Mouse (Mus musculus): Measurements from ENCODE around the gene Resf1. TPM values are rescaled to one million over a fixed set of nuclear protein-coding genes. Genes with fewer than 3 reads are reported as not detected.
A peak's percentile ranks its signal among the peaks of the same experiment; 100 is the strongest.

The Resf1 gene
- total RNA-seq, 1 experiment, result 124 TPM

DNA sequence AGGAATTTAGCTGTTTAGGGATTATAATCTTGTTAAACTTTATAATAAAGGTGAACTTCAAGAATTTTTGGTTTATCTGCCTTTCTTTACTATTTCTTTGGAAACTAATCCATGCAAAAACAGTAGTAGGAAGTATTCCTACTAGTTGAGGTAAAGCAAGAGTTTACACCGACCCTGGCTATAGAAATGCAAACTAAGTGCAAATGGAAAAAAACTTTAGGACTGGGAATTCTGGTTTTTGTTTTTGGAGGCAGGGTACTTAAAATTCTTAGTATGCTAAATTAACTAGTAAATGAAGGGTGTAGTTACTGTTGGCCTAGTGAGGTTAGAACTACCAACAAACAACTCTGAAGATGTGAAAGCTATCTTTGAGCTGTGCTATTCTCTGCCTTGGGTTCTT lies 3.0 kb downstream of the Resf1 start:
- no peak for TF ChIP-seq ZC3H11A (IDR thresholded peaks at IDR 0.05; ENCODE audit: borderline replicate concordance, low read depth, low read length)
- peak; percentile 75; the same call in 1 of the 2 replicates for TF ChIP-seq ZNF384 (IDR thresholded peaks at IDR 0.05; ENCODE audit: low read depth, low read length)
- 0 out of 2 replicates have a peak, but pooled peaks have one; percentile 14 for TF ChIP-seq CHD2 (IDR thresholded peaks at IDR 0.05; ENCODE audit: low read depth, low read length)
- TF ChIP-seq HCFC1 (IDR thresholded peaks at IDR 0.05; ENCODE audit: borderline replicate concordance, insufficient read depth, low read length), result no peak
- TF ChIP-seq MAFK (IDR thresholded peaks at IDR 0.05; ENCODE audit: insufficient read depth, low read depth, low read length), result 0 out of 2 replicates have a peak, but pooled peaks have one; percentile 41
- H3K27ac ChIP-seq (ENCODE audit: insufficient read depth, low read depth, low read length, poor library complexity, severe bottlenecking), result peak overlapping the region; percentile 92; the same call in 1 of the 2 replicates
- in situ Hi-C loops (cut with MboI; ENCODE audit: low sequenced_read_pairs in 2 of 2, unreplicated experiment in 2 of 2), result no loop called here
- no peak overlapping the region for H3K9ac ChIP-seq (ENCODE audit: insufficient read depth, low read depth, low read length, poor library complexity, severe bottlenecking)
- H3K9me3 ChIP-seq (ENCODE audit: control insufficient read depth, insufficient read depth, low read depth, low read length), result no peaks in the 10 kb centered on the region
- peak overlapping the region; percentile 25 to 64; a peak in 2 of 4 replicates for H3K4me3 ChIP-seq (ENCODE audit: insufficient read depth in 1 of 2, low read depth in 1 of 2, low read length in 2 of 2, poor library complexity in 1 of 2, severe bottlenecking in 1 of 2)
- 0 out of 4 replicates have a peak, but pooled peaks cover 3% of the 10 kb centered on the region in 2 experiments for H3K4me1 ChIP-seq (ENCODE audit: control insufficient read depth in 2 of 2, insufficient read depth in 2 of 2, low read length in 2 of 2, poor library complexity in 1 of 2)
- no peak for DNase-seq (ENCODE audit: low read depth, low spot score)
- H3K36me3 ChIP-seq (ENCODE audit: control insufficient read depth, insufficient read depth, low read length, poor library complexity, severe bottlenecking), result peaks cover 6% of the 10 kb centered on the region; the same call in 1 of the 2 replicates

DNA sequence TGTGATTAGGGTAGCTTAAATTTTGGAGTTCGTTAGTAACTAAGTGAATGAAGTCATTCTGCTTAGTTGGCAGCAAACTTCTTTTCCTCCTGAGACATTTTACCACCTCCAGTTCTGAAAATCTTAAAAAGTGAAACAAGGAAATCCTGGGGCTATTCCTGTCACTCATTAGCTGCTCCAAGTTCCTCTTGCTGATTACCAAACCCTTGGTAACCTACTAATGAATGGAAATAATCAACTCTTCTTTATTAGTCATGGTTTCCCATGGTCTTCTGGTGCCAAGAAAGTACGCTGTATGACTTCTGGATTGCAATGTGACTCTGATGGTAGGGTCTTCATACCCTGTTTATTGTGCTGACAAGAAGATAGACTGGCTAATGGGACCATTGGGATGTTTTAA lies 5.7 kb downstream of the Resf1 start:
- Histone ChIP-seq H3K27ac (ENCODE audit: insufficient read depth, low read depth, low read length, poor library complexity, severe bottlenecking) (no peak overlapping the region), H3K4me3 (ENCODE audit: insufficient read depth in 1 of 2, low read depth in 1 of 2, low read length in 2 of 2, poor library complexity in 1 of 2, severe bottlenecking in 1 of 2) (no peak overlapping the region), H3K36me3 (ENCODE audit: control insufficient read depth, insufficient read depth, low read length, poor library complexity, severe bottlenecking) (peaks cover 19% of the 10 kb centered on the region), H3K9me3 (ENCODE audit: control insufficient read depth, insufficient read depth, low read depth, low read length) (no peaks in the 10 kb centered on the region), H3K4me1 (ENCODE audit: control insufficient read depth in 2 of 2, insufficient read depth in 2 of 2, low read length in 2 of 2, poor library complexity in 1 of 2) (0 out of 4 replicates have a peak, but pooled peaks cover 3% of the 10 kb centered on the region in 2 experiments), H3K9ac (ENCODE audit: insufficient read depth, low read depth, low read length, poor library complexity, severe bottlenecking) (no peak overlapping the region)
- TF ChIP-seq ZNF384 (IDR thresholded peaks at IDR 0.05; ENCODE audit: low read depth, low read length) (no peak), HCFC1 (IDR thresholded peaks at IDR 0.05; ENCODE audit: borderline replicate concordance, insufficient read depth, low read length) (no peak), CHD2 (IDR thresholded peaks at IDR 0.05; ENCODE audit: low read depth, low read length) (no peak), MAFK (IDR thresholded peaks at IDR 0.05; ENCODE audit: insufficient read depth, low read depth, low read length) (no peak), ZC3H11A (IDR thresholded peaks at IDR 0.05; ENCODE audit: borderline replicate concordance, low read depth, low read length) (no peak)
- in situ Hi-C loops (cut with MboI; ENCODE audit: low sequenced_read_pairs in 2 of 2, unreplicated experiment in 2 of 2), result no loop called here
- DNase-seq (ENCODE audit: low read depth, low spot score), result no peak

DNA sequence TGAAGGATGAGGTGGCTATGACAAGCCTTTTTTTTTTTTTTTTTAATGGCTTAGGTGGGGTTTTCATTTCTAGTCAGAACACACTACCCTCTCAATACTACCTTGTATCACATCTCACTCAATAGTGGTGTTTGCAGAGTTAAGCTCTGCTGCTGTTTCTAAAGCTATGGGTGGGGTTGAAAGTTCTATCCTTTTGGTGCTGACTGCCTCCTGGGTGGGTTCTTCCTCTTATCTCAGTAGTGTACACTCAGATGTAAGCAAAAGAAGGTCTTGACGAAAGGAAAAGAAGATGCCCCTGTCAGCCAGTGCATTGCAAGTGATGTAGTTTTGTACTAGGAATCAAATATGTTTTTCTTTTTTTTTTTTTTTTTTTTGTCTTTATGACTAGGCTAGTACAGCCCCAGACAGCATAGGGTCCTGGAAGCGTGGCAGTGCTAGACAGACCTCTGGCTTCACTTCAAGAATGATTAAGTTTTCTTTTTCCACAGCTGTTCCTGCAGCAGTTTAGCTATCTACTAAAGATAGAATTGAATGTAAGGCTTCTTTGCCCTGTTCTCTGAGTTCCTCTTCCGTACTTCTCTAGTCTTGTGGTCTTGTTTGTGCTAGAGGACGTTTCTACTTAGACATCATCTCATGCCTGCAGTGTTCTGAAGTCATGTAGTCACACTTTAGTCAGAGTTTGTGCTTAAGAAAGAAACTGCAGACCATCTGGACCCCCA lies 14.5 kb downstream of the Resf1 start:
- no peak for DNase-seq (ENCODE audit: low read depth, low spot score)
- H3K9me3 ChIP-seq (ENCODE audit: control insufficient read depth, insufficient read depth, low read depth, low read length), result no peaks in the 10 kb centered on the region
- in situ Hi-C loops (cut with MboI; ENCODE audit: low sequenced_read_pairs in 2 of 2, unreplicated experiment in 2 of 2), result no loop called here
- TF ChIP-seq CHD2 (IDR thresholded peaks at IDR 0.05; ENCODE audit: low read depth, low read length), result no peak
- TF ChIP-seq MAFK (IDR thresholded peaks at IDR 0.05; ENCODE audit: insufficient read depth, low read depth, low read length), result no peak
- TF ChIP-seq HCFC1 (IDR thresholded peaks at IDR 0.05; ENCODE audit: borderline replicate concordance, insufficient read depth, low read length), result no peak
- TF ChIP-seq ZC3H11A (IDR thresholded peaks at IDR 0.05; ENCODE audit: borderline replicate concordance, low read depth, low read length), result no peak
- 0 out of 2 replicates have a peak, but pooled peaks have one; percentile 9 for TF ChIP-seq ZNF384 (IDR thresholded peaks at IDR 0.05; ENCODE audit: low read depth, low read length)
- 0 out of 4 replicates have a peak, but pooled peaks cover 0 to 2% of the 10 kb centered on the region in 2 experiments for H3K4me1 ChIP-seq (ENCODE audit: control insufficient read depth in 2 of 2, insufficient read depth in 2 of 2, low read length in 2 of 2, poor library complexity in 1 of 2)
- H3K4me3 ChIP-seq (ENCODE audit: insufficient read depth in 1 of 2, low read depth in 1 of 2, low read length in 2 of 2, poor library complexity in 1 of 2, severe bottlenecking in 1 of 2), result no peak overlapping the region
- peaks cover 28% of the 10 kb centered on the region for H3K36me3 ChIP-seq (ENCODE audit: control insufficient read depth, insufficient read depth, low read length, poor library complexity, severe bottlenecking)
- no peak overlapping the region for H3K27ac ChIP-seq (ENCODE audit: insufficient read depth, low read depth, low read length, poor library complexity, severe bottlenecking)
- H3K9ac ChIP-seq (ENCODE audit: insufficient read depth, low read depth, low read length, poor library complexity, severe bottlenecking), result no peak overlapping the region

DNA sequence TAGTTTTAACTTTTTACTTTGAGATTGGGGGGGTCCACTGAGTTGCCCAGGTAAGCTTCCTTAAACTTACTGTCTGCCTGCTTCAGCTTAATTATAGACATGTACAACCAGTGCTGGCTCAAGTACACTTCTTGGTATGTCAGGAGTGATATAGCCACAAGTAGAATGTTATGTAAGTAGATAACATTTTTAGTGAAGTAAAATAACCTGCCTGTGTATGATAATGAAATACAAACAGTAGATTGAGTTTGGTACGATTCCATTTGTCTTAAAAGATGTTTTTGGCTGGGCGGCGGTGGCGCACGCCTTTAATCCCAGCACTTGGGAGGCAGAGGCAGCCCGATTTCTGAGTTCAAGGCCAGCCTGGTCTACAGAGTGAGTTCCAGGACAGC lies 15.0 kb downstream of the Resf1 start:
- TF ChIP-seq ZC3H11A (IDR thresholded peaks at IDR 0.05; ENCODE audit: borderline replicate concordance, low read depth, low read length), result no peak
- TF ChIP-seq HCFC1 (IDR thresholded peaks at IDR 0.05; ENCODE audit: borderline replicate concordance, insufficient read depth, low read length), result no peak
- TF ChIP-seq ZNF384 (IDR thresholded peaks at IDR 0.05; ENCODE audit: low read depth, low read length), result no peak
- TF ChIP-seq MAFK (IDR thresholded peaks at IDR 0.05; ENCODE audit: insufficient read depth, low read depth, low read length), result no peak
- TF ChIP-seq CHD2 (IDR thresholded peaks at IDR 0.05; ENCODE audit: low read depth, low read length), result no peak
- Histone ChIP-seq H3K9me3 (ENCODE audit: control insufficient read depth, insufficient read depth, low read depth, low read length) (no peaks in the 10 kb centered on the region), H3K9ac (ENCODE audit: insufficient read depth, low read depth, low read length, poor library complexity, severe bottlenecking) (no peak overlapping the region), H3K36me3 (ENCODE audit: control insufficient read depth, insufficient read depth, low read length, poor library complexity, severe bottlenecking) (peaks cover 33% of the 10 kb centered on the region), H3K4me1 (ENCODE audit: control insufficient read depth in 2 of 2, insufficient read depth in 2 of 2, low read length in 2 of 2, poor library complexity in 1 of 2) (0 out of 4 replicates have a peak, but pooled peaks cover 0 to 2% of the 10 kb centered on the region in 2 experiments), H3K4me3 (ENCODE audit: insufficient read depth in 1 of 2, low read depth in 1 of 2, low read length in 2 of 2, poor library complexity in 1 of 2, severe bottlenecking in 1 of 2) (no peak overlapping the region), H3K27ac (ENCODE audit: insufficient read depth, low read depth, low read length, poor library complexity, severe bottlenecking) (no peak overlapping the region)
- in situ Hi-C loops (cut with MboI; ENCODE audit: low sequenced_read_pairs in 2 of 2, unreplicated experiment in 2 of 2), result no loop called here
- no peak for DNase-seq (ENCODE audit: low read depth, low spot score)

Data from ES-E14 (cell line).